Mouse (Mus musculus) megakaryocyte-erythroid progenitor cell, adult 5-6 weeks (primary cell): Measurements from ENCODE around the gene Ccdc38. TPM values are rescaled to one million over a fixed set of nuclear protein-coding genes. Genes with fewer than 3 reads are reported as not detected.

Source experiments
- ATAC-seq: replicated peaks from 2 replicates; pipeline ENCODE4 v1.8.0; 2016; ENCODE audit warnings: mild to moderate bottlenecking, inconsistent platforms; ENCODE audit not compliant: severe bottlenecking, poor library complexity, low FRiP score, low TSS enrichment
- total RNA-seq, 2 experiments: library from RNA; stranded (forward) in 1 of 2; stranded (reverse) in 1 of 2; fragments of 200-1000, 215-1000 nt in 1 of 2; fragments of >200 nt in 1 of 2; fragmentation: Nextera tagmentation in 1 of 2; gene quantifications; 2 replicates each; pipeline ENCODE4 v1.2.3; 2014 to 2017

Ccdc38 gene
- total RNA-seq (2014; fragmentation: Nextera tagmentation), result not detected in 2 replicates
- not detected in 2 replicates for total RNA-seq (2017)

DNA sequence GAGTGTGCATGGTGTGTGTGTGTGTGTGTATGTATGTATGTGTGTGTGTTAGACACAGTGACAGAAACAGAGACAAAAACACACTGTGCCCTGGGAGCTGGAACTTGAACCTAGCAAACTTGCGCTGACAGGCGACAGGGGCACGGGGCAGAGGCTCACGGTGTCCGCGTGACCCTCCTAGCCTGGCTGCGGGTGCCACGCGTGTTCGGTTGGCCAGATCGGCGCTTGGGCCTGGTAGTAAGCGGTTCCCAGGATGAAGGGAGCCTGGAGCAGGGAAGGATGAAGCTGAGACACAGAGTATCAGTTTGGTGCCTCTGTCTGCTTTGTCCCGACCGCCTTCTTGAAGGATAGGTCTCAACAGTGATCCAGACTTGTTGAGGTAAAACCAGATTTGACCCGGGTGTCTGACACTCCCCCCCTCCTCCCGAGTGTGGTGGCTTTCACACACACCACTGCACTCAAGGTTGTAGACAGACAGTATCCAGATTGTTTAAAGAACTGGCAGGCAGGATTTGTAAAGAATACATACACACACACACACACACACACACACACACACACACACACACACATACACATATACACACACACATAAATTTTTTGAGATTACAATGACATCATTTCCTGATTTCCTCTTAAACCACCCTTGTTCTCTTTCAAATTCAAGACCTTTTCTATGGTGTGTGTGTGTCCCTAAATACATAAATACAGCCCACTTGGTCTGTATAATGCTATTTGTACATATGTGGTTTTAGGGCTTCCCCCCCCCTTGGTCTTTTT, at the start of gene Ccdc38:
Ccdc38 (plus strand) TSS at position 202 of the 780 bp plus-strand sequence.
- peak; percentile 31 for ATAC-seq

DNA sequence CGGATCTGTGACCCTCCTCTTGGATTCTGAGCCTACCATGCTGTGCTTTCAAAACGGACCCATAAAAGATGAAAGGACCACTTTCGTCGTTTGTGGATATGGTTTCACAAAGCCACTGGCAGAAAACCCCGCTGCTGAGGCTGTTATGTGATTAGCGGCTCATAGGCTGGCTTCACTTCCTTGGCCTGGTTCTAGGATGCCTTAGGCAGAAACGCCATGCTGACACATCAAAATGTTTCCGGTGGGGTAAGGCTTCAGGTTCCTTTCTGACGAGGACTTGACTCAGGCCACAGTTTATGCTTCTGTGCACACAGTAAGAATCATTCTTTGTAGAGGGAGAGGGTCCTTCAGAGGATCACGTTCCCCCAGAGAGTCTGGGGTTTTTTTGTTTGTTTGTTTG, 39.6 kb upstream of the Ccdc38 start:
- ATAC-seq, result no peak

DNA sequence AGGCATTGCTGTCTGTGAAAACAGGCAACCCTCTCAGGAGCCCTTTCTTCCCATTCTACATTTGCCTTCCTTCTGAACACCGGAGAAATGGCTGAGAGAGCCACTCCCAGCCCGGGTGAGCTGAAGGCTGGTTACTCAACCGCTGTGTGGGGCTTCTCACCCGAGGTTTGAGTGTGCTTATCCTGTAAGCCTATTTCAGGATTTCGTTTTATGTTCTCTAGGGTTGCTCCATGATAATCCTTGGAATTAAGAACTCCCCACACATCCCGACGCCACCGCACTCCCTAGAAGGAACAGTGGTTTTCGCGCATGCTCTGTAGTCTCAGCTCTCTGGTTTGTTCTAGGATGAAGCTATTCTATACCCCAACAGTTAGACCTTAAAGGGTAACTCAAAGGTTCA, 39.1 kb upstream of the Ccdc38 start:
- ATAC-seq, result no peak

- no peak for ATAC-seq
Measured at GRCm38 (mm10) chr10:93508383-93508970, 32.0 kb upstream of the Ccdc38 start.

GRCm38 (mm10) chr10:93509532-93510153, 30.8 kb upstream of the Ccdc38 start:
- ATAC-seq, result no peak

DNA sequence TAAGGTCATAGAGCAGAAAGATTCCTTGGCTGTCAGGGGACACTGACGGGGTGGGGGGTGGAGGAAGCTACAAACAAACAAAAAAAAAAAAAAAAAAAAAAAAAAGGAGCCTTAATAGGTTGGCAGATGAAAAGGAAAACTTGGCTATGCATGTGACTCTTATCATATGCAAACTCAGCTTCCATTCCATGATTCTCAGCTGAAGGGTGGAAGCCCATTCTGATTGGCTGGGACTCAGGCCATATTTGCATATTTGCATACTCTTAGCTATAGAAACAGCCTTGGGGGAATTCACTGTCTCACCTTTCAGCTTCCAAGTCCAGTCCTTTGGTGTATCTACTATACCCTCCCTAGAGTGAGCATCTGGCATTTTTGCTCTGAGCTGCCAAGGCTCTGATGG, 25.0 kb upstream of the Ccdc38 start:
- ATAC-seq, result peak; percentile 92

GRCm38 (mm10) chr10:93515927-93516326, 24.5 kb upstream of the Ccdc38 start:
- no peak for ATAC-seq

DNA sequence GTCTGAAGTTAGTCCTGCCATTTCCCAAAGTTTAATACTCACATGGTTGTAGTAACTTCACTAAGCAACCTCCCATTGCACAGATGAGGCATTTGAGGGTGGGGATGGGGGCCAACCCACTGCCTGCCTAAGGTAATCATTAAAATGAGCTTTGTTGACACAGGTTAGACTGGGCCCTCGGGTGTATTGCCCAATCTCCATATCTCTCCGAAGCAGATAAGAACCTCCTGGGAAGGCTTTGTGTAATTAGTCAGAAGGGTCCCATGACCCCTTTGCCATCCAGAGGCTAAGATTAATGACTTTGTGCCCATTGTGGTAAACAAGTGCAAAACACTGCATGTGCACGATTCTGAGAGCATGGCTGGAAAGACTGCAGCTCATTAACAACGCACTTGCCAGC, 22.7 kb upstream of the Ccdc38 start:
- no peak for ATAC-seq

DNA sequence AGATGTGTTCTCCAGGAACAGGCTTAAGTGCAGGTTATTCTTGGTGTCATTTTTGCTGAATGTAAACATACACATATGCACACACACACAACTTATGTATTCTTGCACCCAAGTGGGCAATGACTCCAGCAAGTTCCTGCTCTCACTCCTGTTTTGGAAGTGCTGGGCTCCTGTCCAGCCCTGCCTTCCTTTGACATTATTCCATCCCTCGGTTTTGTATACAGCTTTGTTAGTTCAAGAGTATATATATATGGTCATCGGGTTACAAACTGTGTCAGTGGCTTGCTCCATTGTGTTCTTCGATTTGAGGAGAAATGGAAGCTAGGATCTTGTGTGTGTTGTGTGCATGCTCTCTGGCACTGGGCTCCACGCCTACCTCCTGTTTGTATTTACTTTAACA, 22.2 kb upstream of the Ccdc38 start:
- no peak for ATAC-seq

- ATAC-seq, result no peak
Measured at GRCm38 (mm10) chr10:93518620-93519019, 21.8 kb upstream of the Ccdc38 start.

GRCm38 (mm10) chr10:93519159-93519558, 21.3 kb upstream of the Ccdc38 start:
- ATAC-seq, result no peak

- no peak for ATAC-seq
Measured at GRCm38 (mm10) chr10:93519756-93520155, 20.7 kb upstream of the Ccdc38 start.

GRCm38 (mm10) chr10:93520994-93521393, 19.4 kb upstream of the Ccdc38 start:
- no peak for ATAC-seq

DNA sequence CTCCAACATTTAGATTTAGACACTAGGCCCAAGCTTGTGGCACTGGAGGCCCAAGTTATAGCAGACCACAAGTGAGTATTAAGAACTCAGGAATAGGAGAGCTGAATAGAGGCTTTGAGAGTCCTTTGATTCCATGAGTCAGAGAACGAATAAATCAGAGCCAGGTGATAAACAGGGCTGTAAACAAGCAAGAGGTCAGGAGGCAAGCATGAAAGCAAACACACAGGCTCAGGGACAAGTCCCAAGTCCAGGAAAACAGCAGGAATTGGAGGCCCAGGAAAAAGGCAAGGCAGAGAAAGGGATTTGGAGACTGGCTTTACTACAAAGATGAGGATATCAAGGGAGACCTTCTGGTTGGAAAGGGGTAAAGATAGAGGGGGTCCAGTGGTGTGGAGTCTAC, 15.1 kb upstream of the Ccdc38 start:
- ATAC-seq, result no peak

DNA sequence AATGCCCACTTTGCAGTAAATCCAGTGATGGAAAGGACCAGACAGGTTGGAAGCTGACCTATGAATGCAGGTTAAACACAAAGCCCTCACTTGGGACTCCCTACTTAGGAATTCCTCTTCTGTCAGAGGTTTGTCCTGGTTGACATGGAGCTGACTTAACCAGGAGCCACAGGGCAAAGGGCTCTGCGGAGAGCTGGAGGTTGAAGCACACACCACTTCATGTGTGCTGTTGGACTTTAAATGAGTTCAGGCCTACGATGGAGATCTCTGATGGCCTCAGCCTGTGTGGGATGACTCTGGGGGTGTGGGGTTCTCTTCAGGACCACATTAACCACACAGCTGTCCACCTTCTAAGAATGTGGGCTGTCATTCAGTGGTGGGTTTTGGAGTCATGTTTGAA, 2.1 kb upstream of the Ccdc38 start:
- ATAC-seq, result no peak

DNA sequence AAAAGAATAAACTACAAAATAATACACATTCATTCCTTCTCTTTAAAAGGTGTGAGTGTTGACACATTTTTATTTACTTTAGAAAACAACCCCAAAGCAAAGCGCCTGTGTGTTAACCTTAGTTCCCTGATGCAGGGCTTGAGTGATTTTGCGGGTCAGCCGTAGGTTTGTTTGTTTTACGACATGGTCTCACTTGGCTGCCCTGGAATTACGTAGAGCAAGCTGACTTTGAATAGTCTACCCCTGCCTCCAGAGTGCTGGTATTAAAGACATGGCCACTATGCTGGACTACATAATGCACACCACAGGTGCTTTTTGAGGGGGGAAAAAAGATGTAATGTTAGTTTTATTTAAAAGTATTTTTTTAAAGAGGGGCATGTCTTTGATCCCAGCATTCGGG, 1.6 kb upstream of the Ccdc38 start:
- no peak for ATAC-seq

GRCm38 (mm10) chr10:93539775-93540430, 529 bp upstream of the Ccdc38 start, which contains the start of gene Amdhd1:
Gene Amdhd1 (minus strand): TSS chr10:93540033.
- ATAC-seq, result peak; percentile 98

DNA sequence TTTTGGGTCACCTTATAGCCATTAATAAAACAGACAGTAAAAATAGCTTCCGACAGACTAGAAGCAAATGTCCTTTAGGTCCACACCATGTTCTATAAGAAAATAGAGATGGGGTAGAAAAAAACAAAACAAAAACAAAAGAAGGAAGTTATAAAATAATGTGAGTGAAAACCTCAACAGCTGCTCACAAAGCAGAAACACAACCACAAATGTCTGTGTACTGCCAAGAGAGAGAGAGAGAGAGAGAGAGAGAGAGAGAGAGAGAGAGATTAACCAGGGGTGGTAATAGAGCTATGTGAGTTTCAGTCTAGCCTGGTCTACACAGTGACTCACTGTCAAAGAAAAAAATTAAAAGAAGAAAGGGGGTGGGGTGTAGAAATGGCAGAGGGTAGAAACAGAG, 1.2 kb downstream of the Ccdc38 start:
- no peak for ATAC-seq

DNA sequence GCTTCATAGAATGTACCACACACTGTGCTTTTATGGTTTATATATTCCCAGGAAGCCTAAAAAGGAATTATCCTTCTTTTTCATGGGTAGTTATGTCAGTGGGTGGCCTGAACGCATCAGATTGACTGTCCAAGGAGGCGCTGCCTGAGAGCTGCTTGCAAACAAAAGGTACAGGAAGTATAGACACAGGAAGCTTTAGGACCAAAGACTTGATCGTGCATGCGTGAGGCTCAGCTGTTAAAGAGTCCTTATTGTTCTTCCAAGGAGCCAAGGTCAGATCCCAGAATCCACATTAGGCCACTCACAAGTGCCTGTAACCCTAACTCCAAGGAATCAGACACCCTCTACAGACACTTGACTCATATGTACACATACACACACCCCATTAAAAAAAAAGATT, 1.9 kb downstream of the Ccdc38 start:
- no peak for ATAC-seq

DNA sequence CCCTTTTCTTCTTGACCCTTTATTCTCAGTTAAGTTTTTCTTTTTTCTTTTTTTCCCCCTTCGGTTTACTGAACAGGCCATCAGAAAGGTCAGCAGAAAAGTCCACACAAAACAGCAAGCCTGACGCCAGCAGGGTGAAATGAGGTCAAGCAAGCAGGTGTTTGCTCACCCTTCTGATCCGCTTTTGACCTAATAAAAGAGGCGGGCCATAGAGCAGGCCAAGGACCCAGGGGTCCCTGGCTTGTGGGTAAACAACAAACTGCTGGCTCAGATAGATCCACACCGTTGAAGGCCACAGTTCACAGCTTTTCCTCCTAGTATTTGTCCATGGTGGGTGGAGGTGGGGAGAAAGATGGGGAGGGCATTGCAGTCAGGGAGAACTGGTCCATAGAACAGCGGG, 2.7 kb downstream of the Ccdc38 start:
- no peak for ATAC-seq
